Mouse (Mus musculus) lung, adult 2 months (tissue): ENCODE data around the gene Tas2r138.

Source experiments
- CTCF ChIP-seq: fragments of 200-500 bp; IDR thresholded peaks from 2 replicates; pipeline ENCODE4 v1.5.1; 2011; ENCODE audit warnings: mild to moderate bottlenecking, low read length, control low read depth; ENCODE audit not compliant: insufficient read depth
- POLR2A ChIP-seq: fragments of 200-500 bp; IDR thresholded peaks from 2 replicates; pipeline ENCODE4 v1.6.1; 2011; ENCODE audit warnings: low read depth, mild to moderate bottlenecking, control low read depth, low read length, borderline replicate concordance; ENCODE audit errors: extremely low read depth

DNA sequence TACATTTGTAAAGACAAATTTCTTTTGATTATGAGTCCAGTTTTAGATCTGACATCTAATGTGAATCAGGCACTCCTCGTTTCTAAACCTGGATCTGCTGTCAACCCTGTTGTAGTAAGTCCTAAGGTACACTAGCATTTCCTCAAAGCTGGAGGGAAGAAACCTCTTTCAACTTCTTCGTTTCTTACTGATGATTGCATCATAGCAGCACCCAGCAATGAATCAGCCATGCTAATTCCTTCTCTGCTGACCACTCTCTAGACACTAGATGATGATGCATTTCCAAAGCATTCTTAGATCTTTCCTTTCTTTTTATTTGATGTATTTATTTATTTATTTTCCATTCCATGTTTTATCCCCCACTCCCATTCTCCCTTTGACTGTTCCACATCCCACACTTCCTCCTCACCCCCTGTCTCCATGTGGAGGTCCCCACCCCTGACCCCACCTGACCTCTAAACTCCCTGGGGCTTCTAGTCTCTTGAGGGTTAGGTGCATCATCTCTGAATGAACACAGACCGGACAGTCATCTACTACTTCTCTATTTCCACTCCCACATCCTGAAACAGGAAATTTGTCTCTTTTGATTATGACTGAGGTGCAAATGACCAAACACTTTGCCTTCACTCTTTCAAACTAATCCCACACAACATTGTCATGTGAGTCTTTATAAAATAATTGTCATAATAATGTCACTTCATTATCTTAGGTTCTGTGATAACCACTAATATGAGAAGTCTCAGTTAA is 18.1 kb downstream of the Tas2r138 start:
- TF ChIP-seq CTCF: no peak
- TF ChIP-seq POLR2A: no peak
